Mouse (Mus musculus) liver, adult (tissue): ENCODE results near the gene Ccr7.

Experiments used
- GATA4 ChIP-seq: IDR thresholded peaks from 2 replicates; pipeline ENCODE4 v1.6.1; 2014; ENCODE audit warnings: mild to moderate bottlenecking, low read length; ENCODE audit not compliant: insufficient replicate concordance

The Ccr7 gene

GRCm38 (mm10) chr11:99154987-99155641, at the start of gene Ccr7:
TSS of gene Ccr7 (minus strand) at chr11:99155077.
- no peak for TF ChIP-seq GATA4

DNA sequence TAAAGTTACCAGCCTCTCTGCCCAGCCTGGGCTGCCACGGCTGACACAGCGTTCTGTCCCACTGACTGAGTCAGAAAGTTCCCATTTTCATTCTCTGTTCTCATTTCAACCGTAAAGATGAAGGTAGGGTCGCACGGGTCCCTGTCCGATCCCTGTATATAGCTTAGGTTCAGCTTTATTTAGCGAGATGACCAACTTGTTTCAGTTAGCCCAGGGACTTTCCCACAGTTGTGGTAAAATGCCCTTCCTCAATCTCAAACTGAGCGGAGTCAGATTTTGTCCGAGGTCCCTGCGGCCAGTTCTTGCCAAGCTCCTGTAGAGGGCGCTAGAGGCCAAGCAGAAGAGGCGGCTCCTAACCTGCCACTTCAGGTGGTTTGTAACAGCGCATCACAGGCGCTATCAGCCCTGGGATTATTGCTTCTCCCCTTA, 34.3 kb upstream of the Ccr7 start:
- TF ChIP-seq GATA4, result no peak

GRCm38 (mm10) chr11:99187348-99187747, 32.5 kb upstream of the Ccr7 start:
- TF ChIP-seq GATA4, result no peak

GRCm38 (mm10) chr11:99186836-99187235, 32.0 kb upstream of the Ccr7 start:
- no peak for TF ChIP-seq GATA4

DNA sequence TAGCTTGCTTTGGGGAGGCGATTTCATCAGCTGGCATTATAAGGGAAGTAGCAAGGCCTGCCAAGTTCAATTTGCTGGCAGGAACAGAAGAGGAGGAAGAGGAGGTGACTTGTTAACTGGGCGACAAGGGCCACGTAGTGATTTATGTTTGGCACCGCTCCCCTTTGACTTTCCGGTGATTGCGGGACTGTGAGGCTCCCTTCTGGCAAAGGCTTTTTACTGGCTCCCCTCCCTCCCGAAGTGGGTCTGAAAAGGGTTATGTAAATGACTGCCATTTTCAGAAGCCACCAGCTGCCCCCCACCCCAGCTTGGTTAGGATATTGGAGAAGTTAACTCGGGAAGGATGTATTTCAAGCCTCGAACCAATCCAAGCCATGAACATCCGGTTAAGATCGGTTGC, 27.7 kb upstream of the Ccr7 start:
- TF ChIP-seq GATA4, result no peak

DNA sequence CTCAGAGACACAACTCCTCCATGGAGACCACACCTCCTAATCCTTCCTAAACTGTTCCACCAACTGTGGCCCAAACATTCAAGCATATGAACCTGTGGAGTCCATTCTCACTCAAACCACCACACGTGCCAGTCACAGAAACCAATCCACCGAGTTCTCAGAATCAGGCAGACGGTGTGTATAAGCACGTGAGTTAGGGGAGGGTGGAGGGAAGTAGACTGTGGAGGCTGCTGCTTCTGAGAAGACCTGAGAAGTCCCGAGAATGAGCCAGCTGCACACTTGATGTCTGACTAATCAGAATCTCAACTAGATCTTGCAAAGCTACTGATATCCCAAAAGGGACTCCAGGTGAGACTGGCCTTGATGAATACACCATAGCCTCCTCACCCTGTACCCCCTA, 25.2 kb upstream of the Ccr7 start:
- TF ChIP-seq GATA4, result no peak

- no peak for TF ChIP-seq GATA4
Observed at GRCm38 (mm10) chr11:99177925-99178198, 23.0 kb upstream of the Ccr7 start.

- TF ChIP-seq GATA4, result no peak
Observed at GRCm38 (mm10) chr11:99177054-99177924, 22.4 kb upstream of the Ccr7 start.

GRCm38 (mm10) chr11:99172002-99172401, 17.1 kb upstream of the Ccr7 start:
- no peak for TF ChIP-seq GATA4

GRCm38 (mm10) chr11:99171442-99171841, 16.6 kb upstream of the Ccr7 start:
- TF ChIP-seq GATA4, result no peak

- TF ChIP-seq GATA4, result no peak
Observed at GRCm38 (mm10) chr11:99170547-99171267, 15.8 kb upstream of the Ccr7 start.

DNA sequence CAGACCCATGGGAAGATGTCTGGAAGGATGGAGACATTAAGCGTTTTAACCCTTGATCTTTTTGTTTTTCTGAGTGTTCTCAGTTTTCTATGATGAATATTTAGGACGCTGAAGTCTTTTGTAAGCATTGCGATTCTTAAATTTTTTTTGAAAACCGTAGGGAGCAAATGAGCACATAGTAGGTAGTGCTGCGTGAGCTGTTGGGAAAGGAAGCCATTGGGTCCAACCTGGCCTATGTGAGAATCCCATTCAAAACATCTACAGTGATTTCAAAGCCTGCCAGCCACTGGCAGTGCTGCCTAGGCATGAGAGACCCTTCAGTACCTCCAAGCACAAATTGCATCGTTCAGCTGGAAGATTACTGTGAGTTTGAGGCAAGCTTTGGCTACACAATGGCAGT, 15.1 kb upstream of the Ccr7 start:
- no peak for TF ChIP-seq GATA4

DNA sequence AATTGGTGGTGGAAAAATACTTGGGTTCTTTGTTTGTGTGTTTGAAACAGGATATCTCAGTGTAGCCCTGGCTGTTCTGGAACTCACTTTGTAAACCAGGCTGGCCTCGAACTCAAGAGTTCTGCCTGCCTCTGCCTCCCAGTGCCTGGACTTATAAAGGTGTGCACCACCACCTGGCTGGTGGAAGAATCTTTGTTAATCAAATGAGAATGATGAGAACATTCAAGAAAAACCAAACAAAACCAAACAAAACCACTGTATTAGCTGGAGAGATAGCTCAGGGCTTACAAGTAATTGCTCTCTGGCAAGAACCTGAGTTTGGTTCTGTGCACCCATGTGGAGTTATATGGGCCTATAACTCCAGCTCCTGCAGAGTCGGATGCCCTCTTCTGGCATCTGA, 14.6 kb upstream of the Ccr7 start:
- TF ChIP-seq GATA4, result no peak

GRCm38 (mm10) chr11:99168030-99168474, 13.2 kb upstream of the Ccr7 start:
- TF ChIP-seq GATA4, result no peak

DNA sequence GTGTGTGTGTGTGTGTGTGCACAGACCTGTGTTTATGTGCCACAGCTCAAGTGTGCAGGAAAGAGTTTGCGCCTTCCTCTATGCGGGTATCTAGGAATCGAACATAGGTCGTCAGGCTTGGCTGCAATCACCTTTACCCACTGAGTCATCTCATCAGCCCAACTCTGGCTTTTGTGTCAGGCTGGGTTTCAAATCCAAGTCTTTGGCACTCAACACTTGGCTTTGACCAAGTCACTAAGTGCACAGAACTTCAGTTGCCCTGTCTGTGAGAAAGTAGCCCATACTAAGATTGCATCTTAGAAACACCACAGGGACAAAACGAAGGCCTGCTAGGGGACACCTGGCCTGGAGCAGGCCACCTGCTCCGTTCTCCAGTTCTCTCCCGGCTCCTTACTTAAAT, 12.7 kb upstream of the Ccr7 start:
- no peak for TF ChIP-seq GATA4

GRCm38 (mm10) chr11:99166241-99166640, 11.4 kb upstream of the Ccr7 start:
- TF ChIP-seq GATA4, result no peak
